In the genomic region with DNA sequence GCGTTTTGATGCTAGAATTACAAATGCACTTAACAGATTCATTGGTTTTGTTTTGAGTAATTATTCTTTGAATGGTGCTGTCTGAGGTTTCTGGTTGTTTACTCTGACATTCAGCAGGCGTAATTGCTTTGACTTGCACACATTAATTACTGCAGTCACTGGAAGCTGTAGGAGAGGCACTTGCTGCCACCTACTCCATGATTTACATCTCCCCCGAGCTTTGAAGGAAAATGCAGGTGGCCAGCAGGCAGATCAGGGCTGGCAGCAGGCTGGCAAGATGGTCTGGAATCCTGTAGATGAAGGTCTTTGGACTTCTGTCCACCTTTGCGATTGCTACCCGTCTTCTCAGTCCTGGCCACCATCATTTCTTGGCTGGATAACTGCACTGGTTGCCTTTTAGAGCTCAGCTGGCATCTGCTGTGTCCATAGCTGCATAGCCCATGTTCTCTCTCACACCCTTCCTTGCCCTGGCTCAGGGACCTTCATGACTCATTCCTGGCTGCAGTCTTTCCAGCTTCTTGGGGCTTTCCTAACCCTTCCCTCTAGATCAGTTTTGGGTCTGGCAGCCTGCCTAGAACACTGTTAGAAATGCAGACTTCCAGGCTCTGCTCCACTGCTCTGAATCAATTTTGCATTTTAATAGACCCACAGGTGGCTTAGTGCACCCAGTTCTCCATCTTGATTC, we compare ENCODE assay signal across 8 mouse cellular contexts.
DNase-seq lines count a peak whose midpoint lies in the region; ATAC-seq and TF ChIP-seq lines count a peak whose summit lies in the region.

No protein-coding gene starts in this region.

- no peak for TF ChIP-seq CTCF in hindbrain, postnatal 0 days (IDR thresholded peaks at IDR 0.05; ENCODE audit: low read depth)

- ATAC-seq in hindbrain, postnatal 0 days = peak; percentile 47; the same call in 1 of the 2 replicates
- no peak for ATAC-seq in hindbrain, embryonic 14.5 days (ENCODE audit: low FRiP score)
- ATAC-seq in stomach, embryonic 15.5 days (ENCODE audit: insufficient read depth, low FRiP score, low read depth) = 0 out of 2 replicates have a peak, but pooled peaks have one; percentile 21
- ATAC-seq in forebrain, embryonic 14.5 days = no peak

- H3K4me3 ChIP-seq in hindbrain, postnatal 0 days (ENCODE audit: low read length) = no peak overlapping the region
- no peak overlapping the region for H3K4me3 ChIP-seq in hindbrain, embryonic 14.5 days (replicated peaks; ENCODE audit: low read length)
- no peak overlapping the region for H3K4me3 ChIP-seq in stomach, embryonic 15.5 days (replicated peaks)
- no peak overlapping the region for H3K4me3 ChIP-seq in forebrain, embryonic 14.5 days (ENCODE audit: low read depth, low read length)

- WGBS in hindbrain, postnatal 0 days = 56% methylated on average over 5 of the region's 5 CpGs
- 76% methylated on average over 5 of the region's 5 CpGs for WGBS in hindbrain, embryonic 14.5 days
- WGBS in stomach, embryonic 15.5 days = 56% methylated on average over 5 of the region's 5 CpGs
- WGBS in forebrain, embryonic 14.5 days = 77% methylated on average over 5 of the region's 5 CpGs

- H3K4me2 ChIP-seq in hindbrain, postnatal 0 days (ENCODE audit: low read depth, low read length) = no peak overlapping the region
- no peak overlapping the region for H3K4me2 ChIP-seq in hindbrain, embryonic 14.5 days (replicated peaks)
- no peak overlapping the region for H3K4me2 ChIP-seq in stomach, embryonic 15.5 days
- H3K4me2 ChIP-seq in forebrain, embryonic 14.5 days (ENCODE audit: low read length) = no peak overlapping the region

- peaks cover 12% of the 10 kb centered on the region; the same call in 1 of the 2 replicates for H3K4me1 ChIP-seq in hindbrain, postnatal 0 days (ENCODE audit: insufficient read depth, low read length)
- no peaks in the 10 kb centered on the region; the same call in 1 of the 2 replicates for H3K4me1 ChIP-seq in hindbrain, embryonic 14.5 days (replicated peaks; ENCODE audit: control insufficient read depth, insufficient read depth, low read length)
- peaks cover 7% of the 10 kb centered on the region for H3K4me1 ChIP-seq in stomach, embryonic 15.5 days
- H3K4me1 ChIP-seq in forebrain, embryonic 14.5 days (ENCODE audit: control insufficient read depth, insufficient read depth, low read length) = peaks cover 5% of the 10 kb centered on the region; the same call in 1 of the 2 replicates

- H3K27me3 ChIP-seq in hindbrain, postnatal 0 days (ENCODE audit: insufficient read depth, low read length) = no peaks in the 10 kb centered on the region
- H3K27me3 ChIP-seq in hindbrain, embryonic 14.5 days (ENCODE audit: control insufficient read depth, insufficient read depth, low read length) = no peaks in the 10 kb centered on the region
- no peaks in the 10 kb centered on the region for H3K27me3 ChIP-seq in stomach, embryonic 15.5 days (replicated peaks)
- no peaks in the 10 kb centered on the region for H3K27me3 ChIP-seq in forebrain, embryonic 14.5 days (replicated peaks; ENCODE audit: control insufficient read depth, insufficient read depth, low read length)

- no peak overlapping the region for H3K27ac ChIP-seq in hindbrain, postnatal 0 days
- no peak overlapping the region for H3K27ac ChIP-seq in hindbrain, embryonic 14.5 days
- H3K27ac ChIP-seq in stomach, embryonic 15.5 days = no peak overlapping the region
- no peak overlapping the region for H3K27ac ChIP-seq in forebrain, embryonic 14.5 days (ENCODE audit: low read depth, low read length)

- peak; percentile 51 for DNase-seq in hindbrain, postnatal 0 days (ENCODE audit: low spot score)
- no peak for DNase-seq in hindbrain, embryonic 14.5 days (ENCODE audit: low spot score)
- DNase-seq in adrenal gland, postnatal 25 days = peak; percentile 74
- peak; percentile 33 to 73 for DNase-seq in gastrocnemius, postnatal 4 days (ENCODE audit: low spot score in 2 of 2)
- DNase-seq in kidney, postnatal 4 days = peak; percentile 66 to 74
- DNase-seq in spleen, postnatal 36 days (ENCODE audit: low spot score in 2 of 2) = no peak
- no peak for DNase-seq in forebrain, embryonic 14.5 days (ENCODE audit: low spot score)

- H3K36me3 ChIP-seq in hindbrain, postnatal 0 days (ENCODE audit: insufficient read depth, low read length) = no peaks in the 10 kb centered on the region
- no peaks in the 10 kb centered on the region for H3K36me3 ChIP-seq in hindbrain, embryonic 14.5 days (replicated peaks; ENCODE audit: control insufficient read depth, insufficient read depth)
- no peaks in the 10 kb centered on the region for H3K36me3 ChIP-seq in stomach, embryonic 15.5 days
- H3K36me3 ChIP-seq in forebrain, embryonic 14.5 days (ENCODE audit: control insufficient read depth, insufficient read depth, low read length) = no peaks in the 10 kb centered on the region

- no peak overlapping the region for H3K9ac ChIP-seq in hindbrain, postnatal 0 days (replicated peaks; ENCODE audit: low read length)
- H3K9ac ChIP-seq in hindbrain, embryonic 14.5 days = no peak overlapping the region
- no peak overlapping the region for H3K9ac ChIP-seq in stomach, embryonic 15.5 days
- H3K9ac ChIP-seq in forebrain, embryonic 14.5 days (ENCODE audit: low read length) = no peak overlapping the region

- no peaks in the 10 kb centered on the region for H3K9me3 ChIP-seq in hindbrain, postnatal 0 days (ENCODE audit: low read length)
- H3K9me3 ChIP-seq in hindbrain, embryonic 14.5 days (ENCODE audit: control insufficient read depth, low read length) = no peaks in the 10 kb centered on the region
- H3K9me3 ChIP-seq in stomach, embryonic 15.5 days = no peaks in the 10 kb centered on the region
- H3K9me3 ChIP-seq in forebrain, embryonic 14.5 days (replicated peaks; ENCODE audit: control insufficient read depth, low read length) = no peaks in the 10 kb centered on the region

Comparison
In these comparisons a context has a peak if more than half of its experiments do, and no peak if none do; other contexts are left out.
1. ATAC-seq: peak in hindbrain, postnatal 0 days (single experiment) and stomach, embryonic 15.5 days (single experiment); none in hindbrain, embryonic 14.5 days (single experiment) and forebrain, embryonic 14.5 days (single experiment).
2. DNase-seq: peak in hindbrain, postnatal 0 days (single experiment), adrenal gland, postnatal 25 days (single experiment), gastrocnemius, postnatal 4 days (2 of 2) and kidney, postnatal 4 days (2 of 2); none in hindbrain, embryonic 14.5 days (single experiment), spleen, postnatal 36 days (0 of 2) and forebrain, embryonic 14.5 days (single experiment).